20 mouse cellular contexts compared by ENCODE assay signal in the genomic region with DNA sequence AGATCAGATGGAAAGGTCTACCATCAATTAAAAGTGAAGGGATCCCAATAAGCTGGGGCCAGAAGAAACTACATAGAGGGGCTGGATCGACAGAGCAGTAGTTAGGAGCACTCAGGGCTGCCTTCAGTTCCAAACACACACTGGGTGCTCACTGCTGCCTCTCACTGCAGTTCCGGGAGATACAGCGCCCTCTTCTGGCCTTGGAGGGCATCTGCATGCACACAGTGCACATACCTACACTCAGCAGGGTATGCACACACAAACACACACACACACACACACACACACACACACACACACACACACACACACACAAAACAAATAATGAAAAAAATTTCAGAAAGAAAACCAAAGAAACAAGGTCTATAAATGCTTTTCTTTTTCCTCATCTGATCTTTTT.
DNase-seq lines count a peak whose midpoint lies in the region; ATAC-seq and TF ChIP-seq lines count a peak whose summit lies in the region.
"Had no signal": no experiment of that assay in that cellular context is flagged by ENCODE, and none has a peak within 500 bp of the region (broad histone marks: within the 10 kb centered on the region; RNA-seq: fewer than 3 reads in every experiment).

No protein-coding gene starts in this region.

- H3K36me3 ChIP-seq in hindbrain, postnatal 0 days (ENCODE audit: insufficient read depth, low read length) = no peaks in the 10 kb centered on the region
- H3K36me3 ChIP-seq in hindbrain, embryonic 11.5 days (ENCODE audit: control insufficient read depth, insufficient read depth, low read length) = no peaks in the 10 kb centered on the region
- no peaks in the 10 kb centered on the region for H3K36me3 ChIP-seq in lung, embryonic 14.5 days (ENCODE audit: insufficient read depth)
- H3K36me3 ChIP-seq in ES-Bruce4 (ENCODE audit: control insufficient read depth, insufficient read depth, low read length, poor library complexity, severe bottlenecking) (no peaks in the 10 kb centered on the region), MEL (ENCODE audit: control insufficient read depth in 1 of 2, insufficient read depth in 2 of 2, low read length in 2 of 2) (no peaks in the 10 kb centered on the region)
- H3K36me3 ChIP-seq: embryonic facial prominence, embryonic 15.5 days; hindbrain, embryonic 12.5 days; limb, embryonic 15.5 days; lung, embryonic 15.5 days; neural tube, embryonic 13.5 days; stomach, embryonic 15.5 days had no signal

- H3K79me2 ChIP-seq in MEL (ENCODE audit: control insufficient read depth, insufficient read depth, low read length, poor library complexity) = no peaks in the 10 kb centered on the region

- WGBS in hindbrain, postnatal 0 days = 86% methylated on average over 3 of the region's 3 CpGs
- 70% methylated on average over 3 of the region's 3 CpGs for whole genome bisulfite sequencing in hindbrain, embryonic 11.5 days
- WGBS in lung, embryonic 14.5 days = 71% methylated on average over 3 of the region's 3 CpGs

- TF ChIP-seq EP300 in ES-Bruce4 (IDR thresholded peaks at IDR 0.05; ENCODE audit: insufficient read depth, low read depth, low read length) (no peak), MEL (IDR thresholded peaks at IDR 0.05; ENCODE audit: low read depth in 1 of 2, low read length in 2 of 2) (no peak)

- H3K4me1 ChIP-seq in hindbrain, postnatal 0 days (ENCODE audit: insufficient read depth, low read length) = no peaks in the 10 kb centered on the region
- no peaks in the 10 kb centered on the region for H3K4me1 ChIP-seq in hindbrain, embryonic 11.5 days (replicated peaks; ENCODE audit: control insufficient read depth, insufficient read depth, low read length)
- peaks cover 30% of the 10 kb centered on the region for H3K4me1 ChIP-seq in lung, embryonic 14.5 days (ENCODE audit: insufficient read depth)
- H3K4me1 ChIP-seq in ES-Bruce4 (ENCODE audit: control insufficient read depth, insufficient read depth, low read length) = no peaks in the 10 kb centered on the region
- peaks cover 0 to 3% of the 10 kb centered on the region in 2 experiments; a peak in 1 of 4 replicates for H3K4me1 ChIP-seq in MEL (ENCODE audit: control insufficient read depth in 1 of 2, insufficient read depth in 2 of 2, low read length in 2 of 2)
- H3K4me1 ChIP-seq: hindbrain, embryonic 12.5 days; neural tube, embryonic 13.5 days had no signal

- H3K9me3 ChIP-seq in hindbrain, postnatal 0 days (ENCODE audit: low read length) = no peaks in the 10 kb centered on the region
- H3K9me3 ChIP-seq in hindbrain, embryonic 11.5 days (ENCODE audit: control insufficient read depth, low read length) = no peaks in the 10 kb centered on the region
- H3K9me3 ChIP-seq in lung, embryonic 14.5 days (ENCODE audit: low read depth, low read length) = no peaks in the 10 kb centered on the region
- peaks cover 3% of the 10 kb centered on the region; the same call in 1 of the 2 replicates for H3K9me3 ChIP-seq in ES-Bruce4 (replicated peaks; ENCODE audit: control insufficient read depth, insufficient read depth, low read length, poor library complexity, severe bottlenecking)
- H3K9me3 ChIP-seq in MEL (replicated peaks; ENCODE audit: insufficient read depth, low read length) = no peaks in the 10 kb centered on the region
- H3K9me3 ChIP-seq: embryonic facial prominence, embryonic 15.5 days; hindbrain, embryonic 12.5 days; limb, embryonic 15.5 days; lung, embryonic 15.5 days; neural tube, embryonic 13.5 days; stomach, embryonic 15.5 days had no signal

- H3K27ac ChIP-seq in hindbrain, postnatal 0 days = no peak overlapping the region
- no peak overlapping the region for H3K27ac ChIP-seq in hindbrain, embryonic 11.5 days (ENCODE audit: low read depth, low read length)
- H3K27ac ChIP-seq in lung, embryonic 14.5 days (ENCODE audit: low read depth) = no peak overlapping the region
- no peak overlapping the region for H3K27ac ChIP-seq in ES-Bruce4 (ENCODE audit: insufficient read depth, low read length)
- H3K27ac ChIP-seq in MEL (ENCODE audit: control insufficient read depth, low read depth, low read length) = no peak overlapping the region
- H3K27ac ChIP-seq: embryonic facial prominence, embryonic 15.5 days; hindbrain, embryonic 12.5 days; limb, embryonic 15.5 days; lung, embryonic 15.5 days; neural tube, embryonic 13.5 days; stomach, embryonic 15.5 days had no signal

- H3K27me3 ChIP-seq in hindbrain, postnatal 0 days (ENCODE audit: insufficient read depth, low read length) = no peaks in the 10 kb centered on the region
- no peaks in the 10 kb centered on the region for H3K27me3 ChIP-seq in hindbrain, embryonic 11.5 days (ENCODE audit: control insufficient read depth, insufficient read depth, low read length)
- no peaks in the 10 kb centered on the region for H3K27me3 ChIP-seq in lung, embryonic 14.5 days (ENCODE audit: insufficient read depth, low read length)
- H3K27me3 ChIP-seq in ES-Bruce4 (ENCODE audit: control insufficient read depth, insufficient read depth, low read length, poor library complexity, severe bottlenecking) = 0 out of 2 replicates have a peak, but pooled peaks cover 2% of the 10 kb centered on the region
- H3K27me3 ChIP-seq in MEL (ENCODE audit: control insufficient read depth in 1 of 2, insufficient read depth in 2 of 2, low read length in 2 of 2) = no peaks in the 10 kb centered on the region; a peak in 2 of 4 replicates
- H3K27me3 ChIP-seq: embryonic facial prominence, embryonic 15.5 days; hindbrain, embryonic 12.5 days; limb, embryonic 15.5 days; lung, embryonic 15.5 days; neural tube, embryonic 13.5 days; stomach, embryonic 15.5 days had no signal

- H3K9ac ChIP-seq in hindbrain, postnatal 0 days (replicated peaks; ENCODE audit: low read length) = no peak overlapping the region
- no peak overlapping the region for H3K9ac ChIP-seq in hindbrain, embryonic 11.5 days (ENCODE audit: low read depth, low read length)
- H3K9ac ChIP-seq in lung, embryonic 14.5 days = no peak overlapping the region
- H3K9ac ChIP-seq in ES-Bruce4 (ENCODE audit: low read depth, poor library complexity, severe bottlenecking) (no peak overlapping the region), MEL (ENCODE audit: control insufficient read depth, low read depth, low read length, poor library complexity, severe bottlenecking) (no peak overlapping the region)
- H3K9ac ChIP-seq: embryonic facial prominence, embryonic 15.5 days; hindbrain, embryonic 12.5 days; limb, embryonic 15.5 days; lung, embryonic 15.5 days; neural tube, embryonic 13.5 days; stomach, embryonic 15.5 days had no signal

- DNase-seq in hindbrain, postnatal 0 days (ENCODE audit: low spot score) = no peak
- no peak for DNase-seq in hindbrain, embryonic 11.5 days (ENCODE audit: low spot score)
- no peak for DNase-seq in lung, embryonic 14.5 days
- no peak for DNase-seq in lung, postnatal 10 days
- DNase-seq in MEL (ENCODE audit: low read depth, low spot score) = no peak
- DNase-seq in cerebellum, adult 11 months = no peak
- DNase-seq in cerebellum, adult 9-10 months = no peak
- DNase-seq: cerebellum, postnatal 10 days; embryo, embryonic 11 days; kidney, adult 11 months; kidney, postnatal 25 days; right cerebral cortex, postnatal 14 days; thymus, postnatal 36 days had no signal

- H3K4me2 ChIP-seq in hindbrain, postnatal 0 days (ENCODE audit: low read depth, low read length) = no peak overlapping the region
- H3K4me2 ChIP-seq in hindbrain, embryonic 11.5 days (replicated peaks; ENCODE audit: low read depth, low read length) = no peak overlapping the region
- no peak overlapping the region for H3K4me2 ChIP-seq in lung, embryonic 14.5 days
- H3K4me2 ChIP-seq: embryonic facial prominence, embryonic 15.5 days; hindbrain, embryonic 12.5 days; limb, embryonic 15.5 days; lung, embryonic 15.5 days; neural tube, embryonic 13.5 days; stomach, embryonic 15.5 days had no signal

- TF ChIP-seq CTCF in hindbrain, postnatal 0 days (IDR thresholded peaks at IDR 0.05; ENCODE audit: low read depth) = peak; percentile 36; the same call in 1 of the 2 replicates
- TF ChIP-seq CTCF in lung, embryonic 14.5 days (IDR thresholded peaks at IDR 0.05; ENCODE audit: low read depth) = peak; percentile 23; the same call in 1 of the 2 replicates
- TF ChIP-seq CTCF in ES-Bruce4 (IDR thresholded peaks at IDR 0.05; ENCODE audit: low read depth, low read length) = peak; percentile 39
- peak in 2 of 3 experiments; percentile 16 to 33; a peak in 4 of 6 replicates for TF ChIP-seq CTCF in MEL (IDR thresholded peaks at IDR 0.05 in 2 of 3, conservative IDR thresholded peaks at IDR 0.05 in 1 of 3; ENCODE audit: control insufficient read depth in 1 of 3, insufficient read depth in 1 of 3, low read depth in 2 of 3, low read length in 3 of 3, poor library complexity in 1 of 3, severe bottlenecking in 1 of 3)

- no peak for ATAC-seq in hindbrain, postnatal 0 days
- ATAC-seq in hindbrain, embryonic 11.5 days (ENCODE audit: low FRiP score) = no peak
- no peak for ATAC-seq in lung, embryonic 14.5 days (ENCODE audit: insufficient read depth)

- TF ChIP-seq POLR2A in ES-Bruce4 (IDR thresholded peaks at IDR 0.05; ENCODE audit: insufficient read depth, low read length) = no peak
- no peak for TF ChIP-seq POLR2A in MEL (IDR thresholded peaks at IDR 0.05; ENCODE audit: control insufficient read depth in 1 of 2, insufficient read depth in 1 of 2, low read depth in 1 of 2, low read length in 2 of 2, poor library complexity in 1 of 2)

- no peak for TF ChIP-seq RAD21 in MEL (IDR thresholded peaks at IDR 0.05; ENCODE audit: low read depth, low read length)

- H3K4me3 ChIP-seq in hindbrain, postnatal 0 days (ENCODE audit: low read length) = no peak overlapping the region
- H3K4me3 ChIP-seq in hindbrain, embryonic 11.5 days (ENCODE audit: low read depth, low read length) = no peak overlapping the region
- no peak overlapping the region for H3K4me3 ChIP-seq in lung, embryonic 14.5 days (ENCODE audit: low read depth, low read length)
- no peak overlapping the region for H3K4me3 ChIP-seq in ES-Bruce4 (ENCODE audit: low read depth, low read length)
- H3K4me3 ChIP-seq in MEL (ENCODE audit: control insufficient read depth in 1 of 2, insufficient read depth in 1 of 2, low read depth in 2 of 2, low read length in 2 of 2) = no peak overlapping the region
- H3K4me3 ChIP-seq: embryonic facial prominence, embryonic 15.5 days; hindbrain, embryonic 12.5 days; limb, embryonic 15.5 days; lung, embryonic 15.5 days; neural tube, embryonic 13.5 days; stomach, embryonic 15.5 days had no signal

TF ChIP-seq in MEL, 35 proteins besides CTCF, POLR2A, EP300 and RAD21:
- TF ChIP-seq MYC (IDR thresholded peaks at IDR 0.05; ENCODE audit: low read depth, low read length) (no peak), HCFC1 (IDR thresholded peaks at IDR 0.05; ENCODE audit: low read depth, low read length) (no peak), MAX (IDR thresholded peaks at IDR 0.05; ENCODE audit: low read length) (no peak), USF1 (IDR thresholded peaks at IDR 0.05; ENCODE audit: low read depth, low read length) (no peak), TBP (IDR thresholded peaks at IDR 0.05; ENCODE audit: low read depth, low read length) (no peak), ZC3H11A (IDR thresholded peaks at IDR 0.05; ENCODE audit: low read depth, low read length) (no peak), RCOR1 (IDR thresholded peaks at IDR 0.05; ENCODE audit: low read depth, low read length) (no peak), ZKSCAN1 (IDR thresholded peaks at IDR 0.05; ENCODE audit: low read depth, low read length) (no peak)
